Mouse (Mus musculus): ENCODE results near the gene Yeats2.

- TF ChIP-seq EP300 (IDR thresholded peaks at IDR 0.05; ENCODE audit: low read depth): no peak
- TF ChIP-seq CTCF (IDR thresholded peaks at IDR 0.05; ENCODE audit: low read depth): no peak
Observed at GRCm38 (mm10) chr16:20192043-20192442, 51.2 kb downstream of the Yeats2 start.

All from heart, postnatal 0 days (tissue).